Mouse (Mus musculus) CH12.LX (cell line): ENCODE data around the gene H2-Eb1. TPM values are rescaled to one million over a fixed set of nuclear protein-coding genes. Genes with fewer than 3 reads are reported as not detected.
A peak's percentile ranks its signal among the peaks of the same experiment; 100 is the strongest.

ENCODE experiments used
- DNase-seq: peaks from one replicate; pipeline ENCODE4 v3.0.0-alpha.2; 2013; ENCODE audit errors: extremely low read depth
- H3K27ac ChIP-seq: 2 replicates; pipeline ENCODE4 v1.5.1; 2012; ENCODE audit warnings: low read depth, mild to moderate bottlenecking, control low read depth, moderate library complexity; ENCODE audit not compliant: insufficient read depth
- H3K27me3 ChIP-seq: replicated peaks from 2 replicates; pipeline ENCODE3; 2012; ENCODE audit warnings: inconsistent platforms
- H3K36me3 ChIP-seq, 2 experiments: replicated peaks in 1 of 2; 2 replicates each; pipeline versions ENCODE3 to v1.6.1; 2012; ENCODE audit warnings: inconsistent platforms in 1 of 2, low read length in 1 of 2, mild to moderate bottlenecking in 1 of 2, mixed read lengths in 1 of 2, moderate library complexity in 1 of 2; ENCODE audit not compliant: control insufficient read depth in 1 of 2, insufficient read depth in 1 of 2
- H3K4me1 ChIP-seq, 2 experiments: 2 replicates each; pipeline ENCODE4 v1.6.1; 2012; ENCODE audit warnings: inconsistent platforms in 1 of 2, moderate library complexity in 1 of 2; ENCODE audit not compliant: insufficient read depth in 2 of 2, control insufficient read depth in 1 of 2
- H3K4me2 ChIP-seq: 2 replicates; pipeline ENCODE4 v1.6.1; 2012; ENCODE audit warnings: low read depth, mild to moderate bottlenecking, control low read depth; ENCODE audit not compliant: poor library complexity, insufficient read depth, severe bottlenecking
- H3K4me3 ChIP-seq, 3 experiments: fragments of 150-350 bp in 1 of 3; sonication (generic) in 1 of 3; replicated peaks in 1 of 3; 2 replicates each; pipeline versions ENCODE3 to v1.5.1; 2011 to 2012; ENCODE audit warnings: low read depth in 2 of 3, low read length in 2 of 3, mild to moderate bottlenecking in 2 of 3, moderate library complexity in 2 of 3, control low read depth in 1 of 3, improper control_type of control experiment in 1 of 3, inconsistent platforms in 1 of 3, mixed read lengths in 1 of 3; ENCODE audit not compliant: poor library complexity in 1 of 3
- H3K79me2 ChIP-seq: replicated peaks from 2 replicates; pipeline ENCODE4 v1.6.1; 2012; ENCODE audit warnings: mild to moderate bottlenecking, moderate library complexity; ENCODE audit not compliant: control insufficient read depth, poor library complexity, insufficient read depth, severe bottlenecking; ENCODE audit errors: extremely low read depth
- H3K9ac ChIP-seq: 2 replicates; pipeline ENCODE4 v1.6.1; 2012; ENCODE audit warnings: low read depth, mild to moderate bottlenecking, control low read depth, moderate library complexity; ENCODE audit not compliant: insufficient read depth
- H3K9me3 ChIP-seq: replicated peaks from 2 replicates; pipeline ENCODE3; 2012; ENCODE audit warnings: low read length, inconsistent platforms, mixed read lengths
- BHLHE40 ChIP-seq: IDR thresholded peaks from 2 replicates; pipeline ENCODE4 v1.6.1; 2011; ENCODE audit warnings: mild to moderate bottlenecking, low read depth, low read length, improper control_type of control experiment
- CHD2 ChIP-seq: IDR thresholded peaks from 2 replicates; pipeline ENCODE4 v1.6.1; 2011; ENCODE audit warnings: low read length, improper control_type of control experiment
- CTCF ChIP-seq, 2 experiments: IDR thresholded peaks in 1 of 2; conservative IDR thresholded peaks in 1 of 2; 2 replicates each; pipeline ENCODE4 v1.5.1; 2011 to 2012; ENCODE audit warnings: low read depth in 2 of 2, low read length in 2 of 2, improper control_type of control experiment in 1 of 2, inconsistent platforms in 1 of 2, mild to moderate bottlenecking in 1 of 2, moderate library complexity in 1 of 2
- E2F4 ChIP-seq: IDR thresholded peaks from 2 replicates; pipeline ENCODE4 v1.6.1; 2011; ENCODE audit warnings: low read depth, low read length, improper control_type of control experiment; ENCODE audit not compliant: insufficient replicate concordance
- EP300 ChIP-seq: IDR thresholded peaks from 2 replicates; pipeline ENCODE4 v1.6.1; 2011; ENCODE audit warnings: low read length, improper control_type of control experiment
- ETS1 ChIP-seq: conservative IDR thresholded peaks from 2 replicates; pipeline ENCODE4 v1.6.1; 2012; ENCODE audit warnings: low read depth, mild to moderate bottlenecking, inconsistent platforms, low read length, improper control_type of control experiment, moderate library complexity
- GABPA ChIP-seq: IDR thresholded peaks from 2 replicates; pipeline ENCODE4 v1.6.1; 2012; ENCODE audit warnings: low read depth, low read length, improper control_type of control experiment, inconsistent platforms; ENCODE audit not compliant: insufficient replicate concordance
- HCFC1 ChIP-seq: IDR thresholded peaks from 2 replicates; pipeline ENCODE4 v1.6.1; 2012; ENCODE audit warnings: low read depth, mild to moderate bottlenecking, inconsistent platforms, low read length, improper control_type of control experiment
- IRF4 ChIP-seq: IDR thresholded peaks from 2 replicates; pipeline ENCODE4 v1.6.1; 2014; ENCODE audit warnings: low read depth, mild to moderate bottlenecking, inconsistent platforms, low read length, improper control_type of control experiment
- KAT2A ChIP-seq: IDR thresholded peaks from 2 replicates; pipeline ENCODE4 v1.6.1; 2012; ENCODE audit warnings: low read length, improper control_type of control experiment, inconsistent platforms; ENCODE audit not compliant: insufficient replicate concordance
- MAX ChIP-seq: IDR thresholded peaks from 2 replicates; pipeline ENCODE4 v1.6.1; 2011; ENCODE audit warnings: low read length, improper control_type of control experiment
- MAZ ChIP-seq: IDR thresholded peaks from 2 replicates; pipeline ENCODE4 v1.6.1; 2012; ENCODE audit warnings: low read depth, mild to moderate bottlenecking, inconsistent platforms, low read length, improper control_type of control experiment, moderate library complexity
- MXI1 ChIP-seq: IDR thresholded peaks from 2 replicates; pipeline ENCODE4 v1.6.1; 2011; ENCODE audit warnings: mild to moderate bottlenecking, low read depth, low read length, improper control_type of control experiment
- MYC ChIP-seq: IDR thresholded peaks from 2 replicates; pipeline ENCODE4 v1.6.1; 2011; ENCODE audit warnings: low read depth, mild to moderate bottlenecking, improper control_type of control experiment, low read length
- RAD21 ChIP-seq: IDR thresholded peaks from 2 replicates; pipeline ENCODE4 v1.6.1; 2011; ENCODE audit warnings: low read depth, mild to moderate bottlenecking, low read length, improper control_type of control experiment, moderate library complexity
- SMC3 ChIP-seq: IDR thresholded peaks from 2 replicates; pipeline ENCODE4 v1.6.1; 2011; ENCODE audit warnings: low read depth, low read length, improper control_type of control experiment
- TCF12 ChIP-seq: IDR thresholded peaks from 2 replicates; pipeline ENCODE4 v1.6.1; 2014; ENCODE audit warnings: low read depth, mild to moderate bottlenecking, inconsistent platforms, low read length, improper control_type of control experiment
- USF1 ChIP-seq: IDR thresholded peaks from 2 replicates; pipeline ENCODE4 v1.6.1; 2014; ENCODE audit warnings: low read depth, mild to moderate bottlenecking, inconsistent platforms, low read length, improper control_type of control experiment
- ZKSCAN1 ChIP-seq: IDR thresholded peaks from 2 replicates; pipeline ENCODE4 v1.6.1; 2012; ENCODE audit warnings: low read depth, inconsistent platforms, low read length, improper control_type of control experiment, borderline replicate concordance
- dilution Hi-C: fragments of 300-500 bp; cut with MboI; formaldehyde crosslinking; loops from 2 replicates; pipeline ENCODE4 v1.14.3; 2020; ENCODE audit warnings: low sequenced_read_pairs; ENCODE audit not compliant: extremely low pct_unique_long_range_greater_than_20kb, extremely low pct_ligation_motif_present
- in situ Hi-C: fragments of 300-500 bp; cut with MboI; formaldehyde crosslinking; loops from 3 replicates; pipeline ENCODE4 v1.14.3; 2019; ENCODE audit warnings: low sequenced_read_pairs, low pct_ligation_motif_present, low pct_unique_long_range_greater_than_20kb, mixed read lengths
- polyA plus RNA-seq: library from polyadenylated mRNA; unstranded; fragments of >175 nt; gene quantifications from 2 replicates; pipeline ENCODE4 v1.2.1, GENCODE M21; 2012; ENCODE audit warnings: low read depth; ENCODE audit not compliant: insufficient read length
- total RNA-seq, 2 experiments: library from RNA; depleted of rRNA; stranded (reverse); fragments of 300-350 nt in 1 of 2; fragments of >200 nt in 1 of 2; gene quantifications; 2 replicates each; pipeline ENCODE4 v1.2.3; 2012 to 2014

H2-Eb1 gene
- total and polyA plus RNA-seq, 3 experiments = 511 to 898 (median 629) TPM

DNA sequence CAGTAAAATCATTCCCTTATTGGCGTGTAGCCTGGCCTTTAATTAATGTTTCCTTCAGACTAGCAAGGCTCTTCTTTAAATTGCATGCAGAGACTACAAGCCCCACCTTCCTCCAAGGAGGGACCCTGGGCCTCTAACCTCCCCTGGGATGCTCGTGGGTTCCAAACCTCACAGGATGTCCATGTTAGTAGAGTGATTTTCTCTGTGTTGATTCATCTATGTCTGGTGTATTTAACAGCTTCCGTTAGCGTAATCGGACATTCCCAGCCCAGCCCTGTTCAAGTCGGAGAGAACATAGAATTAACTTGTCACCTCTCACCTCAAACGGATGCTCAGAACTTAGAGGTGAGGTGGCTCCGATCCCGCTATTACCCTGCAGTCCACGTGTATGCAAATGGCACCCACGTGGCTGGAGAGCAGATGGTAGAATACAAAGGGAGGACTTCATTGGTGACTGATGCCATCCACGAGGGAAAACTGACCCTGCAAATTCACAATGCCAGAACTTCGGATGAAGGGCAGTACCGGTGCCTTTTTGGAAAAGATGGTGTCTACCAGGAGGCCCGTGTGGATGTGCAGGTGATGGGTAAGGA is 57.4 kb downstream of the H2-Eb1 start:
- Histone ChIP-seq H3K4me2 (no peak overlapping the region), H3K27me3 (no peaks in the 10 kb centered on the region), H3K4me1 (peaks cover 13 to 47% of the 10 kb centered on the region in 2 experiments), H3K9ac (no peak overlapping the region), H3K79me2 (no peaks in the 10 kb centered on the region), H3K27ac (no peak overlapping the region), H3K36me3 (no peaks in the 10 kb centered on the region), H3K9me3 (no peaks in the 10 kb centered on the region), H3K4me3 (no peak overlapping the region)
- DNase-seq = peak; percentile 63
- TF ChIP-seq SMC3 (no peak), USF1 (peak; percentile 18; the same call in 1 of the 2 replicates), RAD21 (no peak), HCFC1 (no peak), MXI1 (peak; percentile 25; the same call in 1 of the 2 replicates), MAX (peak; percentile 80), ETS1 (peak; percentile 42; the same call in 1 of the 2 replicates), MYC (peak; percentile 77), BHLHE40 (peak; percentile 86), TCF12 (no peak)
- dilution Hi-C loops = no loop called here
- in situ Hi-C loops = no loop called here

DNA sequence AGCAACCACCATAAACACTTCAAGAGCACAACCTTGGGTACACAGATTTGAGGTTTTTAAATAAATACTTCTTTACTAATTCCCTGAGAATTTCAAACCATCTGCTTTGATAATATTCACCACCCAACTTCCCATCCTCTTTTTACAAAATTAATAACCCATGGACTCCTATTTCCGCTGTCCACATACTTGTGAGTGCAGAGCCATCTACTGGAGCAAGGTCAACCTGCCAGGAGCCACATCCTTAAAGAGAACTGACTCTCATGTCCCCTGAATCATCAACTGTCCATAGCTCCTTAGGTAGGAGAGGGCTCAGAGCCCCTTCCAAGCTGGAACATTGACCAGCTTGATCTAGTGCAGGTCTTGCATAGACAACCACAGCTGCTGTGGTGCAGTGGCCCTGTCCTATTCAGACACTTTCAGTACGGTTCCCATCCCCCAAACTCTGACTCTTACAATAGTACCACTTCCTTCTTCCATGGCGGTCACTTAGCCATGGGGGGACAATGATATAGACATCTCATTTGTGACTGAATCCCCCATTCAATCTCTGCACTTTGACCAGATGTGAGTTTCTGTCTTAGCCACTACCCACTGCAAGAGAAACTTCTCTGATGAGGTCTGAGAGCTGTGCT is 58.1 kb downstream of the H2-Eb1 start:
- Histone ChIP-seq H3K4me2 (no peak overlapping the region), H3K4me3 (no peak overlapping the region), H3K36me3 (peaks cover 0 to 3% of the 10 kb centered on the region in 2 experiments), H3K9ac (no peak overlapping the region), H3K4me1 (peaks cover 13 to 47% of the 10 kb centered on the region in 2 experiments), H3K27ac (no peak overlapping the region), H3K9me3 (no peaks in the 10 kb centered on the region), H3K27me3 (no peaks in the 10 kb centered on the region), H3K79me2 (no peaks in the 10 kb centered on the region)
- dilution Hi-C loops (no loop called here), in situ Hi-C loops (no loop called here)
- TF ChIP-seq CHD2 = peak; percentile 44; the same call in 1 of the 2 replicates
- no peak for TF ChIP-seq GABPA
- TF ChIP-seq RAD21 = peak; percentile 43
- no peak for TF ChIP-seq MXI1
- no peak for TF ChIP-seq KAT2A
- peak; percentile 31; the same call in 1 of the 2 replicates for TF ChIP-seq EP300
- no peak for TF ChIP-seq MAZ
- no peak for TF ChIP-seq ZKSCAN1
- peak in 1 of 2 experiments; percentile 53; a peak in 2 of 4 replicates for TF ChIP-seq CTCF (conservative IDR thresholded peaks at IDR 0.05 in 1 of 2, IDR thresholded peaks at IDR 0.05 in 1 of 2; ENCODE audit: low read depth in 2 of 2, low read length in 2 of 2)
- peak; percentile 25 for TF ChIP-seq SMC3
- no peak for TF ChIP-seq E2F4
- 0 out of 2 replicates have a peak, but pooled peaks have one; percentile 15 for TF ChIP-seq IRF4
- peak; percentile 53 for DNase-seq
